Mouse (Mus musculus) inflammation-experienced regulatory T-cells, adult 16 weeks (primary cell): ENCODE data around the gene Wdr26. TPM values are rescaled to one million over a fixed set of nuclear protein-coding genes. Genes with fewer than 3 reads are reported as not detected.

Experiments used
- polyA plus RNA-seq: library from polyadenylated mRNA; unstranded; fragments of 100-300 nt; shearing (Covaris generic); gene quantifications from one replicate; pipeline ENCODE4 v1.2.1, GENCODE M21; 2017

Wdr26 gene
- 20.3 TPM for polyA plus RNA-seq

GRCm38 (mm10) chr1:181211920-181212633 is at the start of gene Wdr26:
Wdr26 (minus strand) TSS chr1:181212001.

GRCm38 (mm10) chr1:181143950-181144836 is 67.6 kb downstream of the Wdr26 start, which contains the start of the genes Nvl and Cnih4:
Nvl (minus strand) TSS chr1:181144204.
Cnih4 (plus strand) TSS chr1:181144693.

Other genes starting within 250 kb of the Wdr26 start
- gene Ephx1, start 191.1 kb downstream of the Wdr26 start, polyA plus RNA-seq, result 402 TPM
- not detected for gene 9130409I23Rik, start 160.8 kb downstream of the Wdr26 start, polyA plus RNA-seq
- 30.7 TPM for gene Nvl, start 67.8 kb downstream of the Wdr26 start, polyA plus RNA-seq
- 87.0 TPM for gene Cnih4, start 67.3 kb downstream of the Wdr26 start, polyA plus RNA-seq
- gene Cnih3, start 140.6 kb upstream of the Wdr26 start, polyA plus RNA-seq, result not detected